Mouse (Mus musculus) retina, postnatal 7 days (tissue): ENCODE results near the gene Cfap300.

Source experiments
- DNase-seq: peaks from one replicate; pipeline ENCODE4 v3.0.0-alpha.2; 2012; ENCODE audit warnings: low read depth, low spot score

Cfap300 gene

GRCm38 (mm10) chr9:7983665-7984064, 59.0 kb downstream of the Cfap300 start:
- DNase-seq: no peak

- DNase-seq: no peak
Measured at GRCm38 (mm10) chr9:7980162-7980561, 62.5 kb downstream of the Cfap300 start.

- no peak for DNase-seq
Measured at GRCm38 (mm10) chr9:7979153-7979916, 63.3 kb downstream of the Cfap300 start.

GRCm38 (mm10) chr9:7978502-7978901, 64.1 kb downstream of the Cfap300 start:
- DNase-seq: no peak

GRCm38 (mm10) chr9:7977587-7977986, 65.0 kb downstream of the Cfap300 start:
- DNase-seq: no peak

- no peak for DNase-seq
Measured at GRCm38 (mm10) chr9:7971993-7972392, 70.6 kb downstream of the Cfap300 start.
